ENCODE assay signal across 19 mouse cellular contexts in genomic region chr15:25889927-25890326, GRCm38 (mm10).
"Had no signal": no experiment of that assay in that cellular context is flagged by ENCODE, and none has a peak within 500 bp of the region (broad histone marks: within the 10 kb centered on the region; RNA-seq: fewer than 3 reads in every experiment).

No protein-coding gene starts in this region.

- H3K36me3 ChIP-seq: limb, embryonic 12.5 days; limb, embryonic 15.5 days; liver, embryonic 12.5 days; liver, embryonic 15.5 days had no signal

- H3K4me2 ChIP-seq: limb, embryonic 12.5 days; limb, embryonic 15.5 days; liver, embryonic 12.5 days; liver, embryonic 15.5 days; lung, embryonic 14.5 days; midbrain, embryonic 11.5 days had no signal

- ATAC-seq: intestine, postnatal 0 days; liver, embryonic 12.5 days had no signal

- H3K4me1 ChIP-seq: limb, embryonic 12.5 days; limb, embryonic 15.5 days; liver, embryonic 12.5 days had no signal

- DNase-seq: kidney, adult 9 months; kidney, postnatal 4 days; left cerebral cortex, postnatal 4 days; lung, embryonic 14.5 days; lung, postnatal 10 days; lung, postnatal 36 days; midbrain, embryonic 14.5 days; right cerebral cortex, postnatal 14 days; right cerebral cortex, postnatal 4 days; thymus, adult 2 months; thymus, postnatal 14 days; thymus, postnatal 4 days had no signal

- H3K27me3 ChIP-seq: limb, embryonic 12.5 days; limb, embryonic 15.5 days; liver, embryonic 12.5 days; liver, embryonic 15.5 days had no signal

- H3K9ac ChIP-seq: limb, embryonic 12.5 days; limb, embryonic 15.5 days; liver, embryonic 12.5 days; liver, embryonic 15.5 days; lung, embryonic 14.5 days had no signal

- H3K4me3 ChIP-seq: limb, embryonic 12.5 days; limb, embryonic 15.5 days; liver, embryonic 12.5 days; liver, embryonic 15.5 days had no signal

- H3K27ac ChIP-seq: limb, embryonic 12.5 days; limb, embryonic 15.5 days; liver, embryonic 12.5 days; liver, embryonic 15.5 days; stomach, postnatal 0 days had no signal

- H3K9me3 ChIP-seq: limb, embryonic 12.5 days; limb, embryonic 15.5 days; liver, embryonic 12.5 days; liver, embryonic 15.5 days had no signal
